Mouse (Mus musculus): Measurements from ENCODE around the gene Dlg4.

- TF ChIP-seq CTCF (IDR thresholded peaks at IDR 0.05; ENCODE audit: low read depth, low read length) = no peak
- TF ChIP-seq POLR2AphosphoS5 (IDR thresholded peaks at IDR 0.05; ENCODE audit: insufficient replicate concordance, low read depth, low read length) = no peak
- TF ChIP-seq GATA2 (IDR thresholded peaks at IDR 0.05; ENCODE audit: borderline replicate concordance, low read depth, low read length) = peak; percentile 50; the same call in 1 of the 2 replicates
- TF ChIP-seq GATA1 (IDR thresholded peaks at IDR 0.05; ENCODE audit: borderline replicate concordance, low read length) = no peak
- no peak for TF ChIP-seq TAL1 (conservative IDR thresholded peaks at IDR 0.05; ENCODE audit: low read depth, low read length)
Observed at GRCm38 (mm10) chr11:69998567-69999491, 17.9 kb upstream of the Dlg4 start.

Measured in G1E (cell line).